Mouse (Mus musculus) cerebellum, adult 2 months (tissue): ENCODE data around the gene Baiap2.

Source experiments
- CTCF ChIP-seq: fragments of 200-500 bp; IDR thresholded peaks from 2 replicates; pipeline ENCODE4 v1.5.1; 2011; ENCODE audit warnings: low read depth, mild to moderate bottlenecking, control low read depth, low read length, moderate library complexity, borderline replicate concordance; ENCODE audit not compliant: insufficient read depth
- POLR2A ChIP-seq: fragments of 200-500 bp; IDR thresholded peaks from 2 replicates; pipeline ENCODE4 v1.6.1; 2011; ENCODE audit warnings: low read length, control low read depth, borderline replicate concordance; ENCODE audit not compliant: insufficient read depth

DNA sequence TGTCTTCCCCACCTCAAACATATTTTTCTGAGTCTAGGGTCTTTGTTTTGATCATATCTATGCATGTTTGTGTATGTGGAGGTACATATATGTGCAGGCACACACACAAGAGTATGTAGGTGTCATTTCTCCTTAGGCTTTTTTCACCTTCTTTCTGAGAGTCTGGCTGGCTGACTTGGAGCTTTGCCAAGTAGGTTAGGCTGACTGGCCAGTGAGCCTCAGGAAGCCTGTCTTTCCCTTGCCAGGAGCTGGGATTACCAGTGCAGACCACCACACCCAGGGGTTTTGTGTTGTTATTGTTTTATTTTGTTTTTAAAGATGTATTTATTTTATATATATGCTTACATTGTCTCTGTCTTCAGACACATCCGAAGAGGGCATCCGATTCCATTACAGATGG is 40.6 kb downstream of the Baiap2 start:
- TF ChIP-seq CTCF (no peak), POLR2A (no peak)
